Mouse (Mus musculus): ENCODE results near the gene Scrg1. TPM values are rescaled to one million over a fixed set of nuclear protein-coding genes. Genes with fewer than 3 reads are reported as not detected.

Scrg1 gene
- total and polyA plus RNA-seq, 3 experiments = not detected

DNA sequence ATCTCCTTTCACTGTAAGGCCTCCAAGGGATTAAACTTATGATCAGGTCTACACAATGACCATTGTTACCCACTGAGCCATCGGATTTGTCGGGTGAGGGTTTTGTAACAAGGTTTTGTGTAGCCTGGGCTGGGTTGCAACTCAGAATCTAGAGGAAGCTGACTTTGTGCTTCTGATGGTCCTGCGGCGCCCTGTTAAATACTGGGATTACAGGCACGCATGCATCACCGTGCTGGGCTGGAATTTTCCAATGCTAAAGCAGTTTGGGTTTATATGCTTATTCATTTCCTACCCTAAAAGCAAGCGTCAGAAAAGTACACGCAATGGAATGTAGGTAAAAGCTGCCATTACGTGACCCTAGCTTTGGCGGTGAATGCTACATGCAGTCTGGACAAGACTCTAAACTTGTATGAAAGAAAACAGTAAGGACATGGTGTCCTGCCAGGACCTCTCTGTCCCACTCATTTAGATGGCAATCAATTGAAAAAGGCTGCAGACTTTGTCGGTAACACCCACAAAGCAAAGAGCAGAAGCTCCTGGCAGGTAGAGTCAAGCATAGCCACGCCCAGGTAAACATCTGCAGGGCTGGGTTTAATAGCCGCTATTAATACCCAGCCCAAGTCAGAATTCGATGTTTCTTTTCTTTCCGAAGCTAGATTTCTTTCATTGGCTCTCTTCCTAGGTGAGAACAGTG is 45.8 kb upstream of the Scrg1 start:
- Histone ChIP-seq H3K9me3 (replicated peaks; ENCODE audit: low read length) (no peaks in the 10 kb centered on the region), H3K9ac (ENCODE audit: insufficient read depth, low read depth) (no peak overlapping the region), H3K79me2 (replicated peaks; ENCODE audit: control insufficient read depth, extremely low read depth, insufficient read depth, poor library complexity, severe bottlenecking) (no peaks in the 10 kb centered on the region), H3K27me3 (replicated peaks) (no peaks in the 10 kb centered on the region), H3K36me3 (replicated peaks in 1 of 2; ENCODE audit: control insufficient read depth in 1 of 2, insufficient read depth in 1 of 2, low read length in 1 of 2) (no peaks in the 10 kb centered on the region), H3K27ac (ENCODE audit: insufficient read depth, low read depth) (no peak overlapping the region), H3K4me3 (replicated peaks in 1 of 3; ENCODE audit: low read depth in 2 of 3, low read length in 2 of 3, poor library complexity in 1 of 3) (no peak overlapping the region), H3K4me1 (ENCODE audit: control insufficient read depth in 1 of 2, insufficient read depth in 2 of 2) (peaks cover 5 to 7% of the 10 kb centered on the region in 2 experiments), H3K4me2 (ENCODE audit: insufficient read depth, low read depth, poor library complexity, severe bottlenecking) (no peak overlapping the region)
- dilution Hi-C loops (cut with MboI; ENCODE audit: extremely low pct_ligation_motif_present, extremely low pct_unique_long_range_greater_than_20kb, low sequenced_read_pairs) = no loop called here
- TF ChIP-seq KAT2A (IDR thresholded peaks at IDR 0.05; ENCODE audit: insufficient replicate concordance, low read length) = no peak
- no peak for TF ChIP-seq RCOR1 (conservative IDR thresholded peaks at IDR 0.05; ENCODE audit: low read depth, low read length)
- TF ChIP-seq POLR2AphosphoS2 (IDR thresholded peaks at IDR 0.05; ENCODE audit: low read depth, low read length) = no peak
- no peak for TF ChIP-seq USF1 (IDR thresholded peaks at IDR 0.05; ENCODE audit: low read depth, low read length)
- DNase-seq (ENCODE audit: extremely low read depth) = no peak
- in situ Hi-C loops (cut with MboI; ENCODE audit: low pct_ligation_motif_present, low pct_unique_long_range_greater_than_20kb, low sequenced_read_pairs) = no loop called here

DNA sequence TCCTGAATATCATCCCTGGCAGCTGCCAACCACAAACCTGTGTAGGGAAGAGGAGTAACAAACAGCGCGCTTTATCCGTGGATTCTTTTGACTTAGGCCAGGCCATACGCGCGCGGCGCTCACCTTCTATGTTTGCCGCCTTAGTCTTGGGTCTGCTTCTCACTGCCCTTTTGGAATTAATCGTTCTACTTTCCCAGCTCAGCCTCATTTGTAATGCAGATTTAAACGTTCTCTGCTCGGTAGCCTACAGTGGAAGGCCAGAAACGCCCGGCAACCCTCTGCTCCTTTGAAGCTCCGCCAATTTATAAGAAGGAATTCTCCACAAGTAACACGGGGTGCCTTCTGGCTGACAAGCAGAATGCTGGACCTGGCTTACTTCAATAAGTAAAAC is 45.3 kb upstream of the Scrg1 start:
- no peak for TF ChIP-seq UBTF (IDR thresholded peaks at IDR 0.05; ENCODE audit: low read depth, low read length)
- no peak for TF ChIP-seq ZKSCAN1 (IDR thresholded peaks at IDR 0.05; ENCODE audit: borderline replicate concordance, low read depth, low read length)
- TF ChIP-seq ZMIZ1 (IDR thresholded peaks at IDR 0.05; ENCODE audit: low read depth, low read length) = no peak
- no peak for TF ChIP-seq GABPA (IDR thresholded peaks at IDR 0.05; ENCODE audit: insufficient replicate concordance, low read depth, low read length)
- no peak for TF ChIP-seq TCF12 (IDR thresholded peaks at IDR 0.05; ENCODE audit: low read depth, low read length)
- no peak for TF ChIP-seq PAX5 (IDR thresholded peaks at IDR 0.05; ENCODE audit: low read length)
- no peak for TF ChIP-seq HCFC1 (IDR thresholded peaks at IDR 0.05; ENCODE audit: low read depth, low read length)
- no peak for TF ChIP-seq MAZ (IDR thresholded peaks at IDR 0.05; ENCODE audit: low read depth, low read length)
- TF ChIP-seq USF2 (conservative IDR thresholded peaks at IDR 0.05; ENCODE audit: low read depth, low read length) = no peak
- no peak for TF ChIP-seq IRF4 (IDR thresholded peaks at IDR 0.05; ENCODE audit: low read depth, low read length)
- no peak for TF ChIP-seq RAD21 (IDR thresholded peaks at IDR 0.05; ENCODE audit: low read depth, low read length)
- no peak for TF ChIP-seq KAT2A (IDR thresholded peaks at IDR 0.05; ENCODE audit: insufficient replicate concordance, low read length)
- no peak overlapping the region for H3K4me2 ChIP-seq (ENCODE audit: insufficient read depth, low read depth, poor library complexity, severe bottlenecking)
- dilution Hi-C loops (cut with MboI; ENCODE audit: extremely low pct_ligation_motif_present, extremely low pct_unique_long_range_greater_than_20kb, low sequenced_read_pairs) (no loop called here), in situ Hi-C loops (cut with MboI; ENCODE audit: low pct_ligation_motif_present, low pct_unique_long_range_greater_than_20kb, low sequenced_read_pairs) (no loop called here)
- no peaks in the 10 kb centered on the region for H3K79me2 ChIP-seq (replicated peaks; ENCODE audit: control insufficient read depth, extremely low read depth, insufficient read depth, poor library complexity, severe bottlenecking)
- no peak for DNase-seq (ENCODE audit: extremely low read depth)
- no peak overlapping the region for H3K4me3 ChIP-seq (replicated peaks in 1 of 3; ENCODE audit: low read depth in 2 of 3, low read length in 2 of 3, poor library complexity in 1 of 3)
- H3K9ac ChIP-seq (ENCODE audit: insufficient read depth, low read depth) = no peak overlapping the region
- peaks cover 3 to 5% of the 10 kb centered on the region in 2 experiments for H3K4me1 ChIP-seq (ENCODE audit: control insufficient read depth in 1 of 2, insufficient read depth in 2 of 2)
- H3K27me3 ChIP-seq (replicated peaks) = no peaks in the 10 kb centered on the region
- no peaks in the 10 kb centered on the region for H3K9me3 ChIP-seq (replicated peaks; ENCODE audit: low read length)
- H3K36me3 ChIP-seq (replicated peaks in 1 of 2; ENCODE audit: control insufficient read depth in 1 of 2, insufficient read depth in 1 of 2, low read length in 1 of 2) = no peaks in the 10 kb centered on the region
- no peak overlapping the region for H3K27ac ChIP-seq (ENCODE audit: insufficient read depth, low read depth)
